Mouse (Mus musculus) neural tube, embryonic 14.5 days (tissue): ENCODE measurements around the gene Olfr1019. TPM values are rescaled to one million over a fixed set of nuclear protein-coding genes. Genes with fewer than 3 reads are reported as not detected.

Source experiments
- ATAC-seq: fragments of 200-750 bp; cut with Nextera tagmentation; 2 replicates; pipeline ENCODE4 v1.8.0; 2017; ENCODE audit warnings: low read depth, mild to moderate bottlenecking, moderate TSS enrichment, moderate library complexity
- H3K27ac ChIP-seq: fragments of 300-500 bp; sonication (generic); 2 replicates; pipeline ENCODE4 v1.5.1; 2014; ENCODE audit warnings: low read depth, mild to moderate bottlenecking, control low read depth, low read length, moderate library complexity, mixed read lengths
- H3K27me3 ChIP-seq: fragments of 300-500 bp; sonication (generic); 2 replicates; pipeline ENCODE4 v1.6.1; 2014; ENCODE audit warnings: low read length; ENCODE audit not compliant: control insufficient read depth, insufficient read depth
- H3K36me3 ChIP-seq: fragments of 300-500 bp; sonication (generic); 2 replicates; pipeline ENCODE4 v1.6.1; 2014; ENCODE audit warnings: low read length, mixed read lengths; ENCODE audit not compliant: control insufficient read depth, insufficient read depth
- H3K4me1 ChIP-seq: fragments of 300-500 bp; sonication (generic); 2 replicates; pipeline ENCODE4 v1.6.1; 2014; ENCODE audit warnings: low read length; ENCODE audit not compliant: control insufficient read depth, insufficient read depth
- H3K4me2 ChIP-seq: fragments of 300-500 bp; sonication (generic); 2 replicates; pipeline ENCODE4 v1.6.1; 2014; ENCODE audit warnings: mild to moderate bottlenecking, low read depth, low read length, control low read depth
- H3K4me3 ChIP-seq: fragments of 300-500 bp; sonication (generic); 2 replicates; pipeline ENCODE4 v1.5.1; 2014; ENCODE audit warnings: low read depth, low read length, control low read depth, mixed read lengths
- H3K9ac ChIP-seq: fragments of 300-500 bp; sonication (generic); replicated peaks from 2 replicates; pipeline ENCODE4 v1.6.1; 2014; ENCODE audit warnings: low read depth, mild to moderate bottlenecking, control low read depth, low read length, mixed read lengths
- H3K9me3 ChIP-seq: fragments of 300-500 bp; sonication (generic); 2 replicates; pipeline ENCODE4 v1.6.1; 2016; ENCODE audit warnings: low read length; ENCODE audit not compliant: control insufficient read depth
- WGBS: fragments of 180-500 bp; shearing (Covaris S2); extraction: QIAGEN DNeasy Blood & Tissue Kit; methylation state at CpG from one replicate; pipeline ENCODE4 v1.1.7; 2014; 5-methylcytosine and 5-hydroxymethylcytosine counted together
- polyA plus RNA-seq: library from polyadenylated mRNA; unstranded; fragments of >200 nt; fragmentation: Nextera tagmentation; extraction: Ambion mirVana; gene quantifications from 2 replicates; pipeline ENCODE4 v1.2.1, GENCODE M21; 2014

Gene Olfr1019
- not detected in 2 replicates for polyA plus RNA-seq

- Histone ChIP-seq H3K9ac (no peak within 1 kb of the TSS), H3K27me3 (no peaks in the 10 kb centered on the region), H3K9me3 (no peaks in the 10 kb centered on the region), H3K4me2 (no peak within 1 kb of the TSS), H3K4me1 (no peaks in the 10 kb centered on the region), H3K36me3 (no peaks in the 10 kb centered on the region), H3K4me3 (no peak within 1 kb of the TSS), H3K27ac (no peak within 1 kb of the TSS)
- no peak for ATAC-seq
These were observed at the start of gene Olfr1019 for GRCm38 (mm10) chr2:85845383-85845782. Gene Olfr1019, minus strand, starts transcription at chr2:85845483.

- no peaks in the 10 kb centered on the region for H3K27me3 ChIP-seq
- WGBS = 72% methylated on average over 2 of the region's 2 CpGs
- H3K9me3 ChIP-seq = no peaks in the 10 kb centered on the region
- H3K27ac ChIP-seq = no peak within 1 kb of the TSS
- no peaks in the 10 kb centered on the region for H3K4me1 ChIP-seq
- H3K36me3 ChIP-seq = no peaks in the 10 kb centered on the region
- no peak for ATAC-seq
- H3K9ac ChIP-seq = no peak within 1 kb of the TSS
- no peak within 1 kb of the TSS for H3K4me2 ChIP-seq
- H3K4me3 ChIP-seq = no peak within 1 kb of the TSS
These were observed 40.1 kb upstream of the Olfr1019 start, which contains the start of gene Olfr1023 for GRCm38 (mm10) chr2:85885340-85885739. Gene Olfr1023, plus strand, starts transcription at chr2:85885640.

GRCm38 (mm10) chr2:85868294-85868693 is 23.0 kb upstream of the Olfr1019 start, which contains the start of gene Olfr1022:
Gene Olfr1022, plus strand, starts transcription at chr2:85868594.
- H3K36me3 ChIP-seq = no peaks in the 10 kb centered on the region
- H3K4me3 ChIP-seq = no peak within 1 kb of the TSS
- no peak within 1 kb of the TSS for H3K4me2 ChIP-seq
- no peaks in the 10 kb centered on the region for H3K4me1 ChIP-seq
- H3K9ac ChIP-seq = no peak within 1 kb of the TSS
- no peak for ATAC-seq
- H3K9me3 ChIP-seq = no peaks in the 10 kb centered on the region
- 72% methylated on average over 2 of the region's 2 CpGs for WGBS
- H3K27me3 ChIP-seq = no peaks in the 10 kb centered on the region
- no peak within 1 kb of the TSS for H3K27ac ChIP-seq

- Histone ChIP-seq H3K9ac (no peak within 1 kb of the TSS), H3K4me2 (no peak within 1 kb of the TSS), H3K27me3 (no peaks in the 10 kb centered on the region), H3K4me3 (no peak within 1 kb of the TSS), H3K9me3 (no peaks in the 10 kb centered on the region), H3K4me1 (no peaks in the 10 kb centered on the region), H3K27ac (no peak within 1 kb of the TSS), H3K36me3 (no peaks in the 10 kb centered on the region)
- 83% methylated on average over 1 of the region's 1 CpGs for WGBS
- no peak for ATAC-seq
These were observed 1.4 kb upstream of the Olfr1019 start, which contains the start of gene Olfr1020 for GRCm38 (mm10) chr2:85846730-85847129. Gene Olfr1020, plus strand, starts transcription at chr2:85847030.

GRCm38 (mm10) chr2:85818179-85818578 is 27.1 kb downstream of the Olfr1019 start, which contains the start of gene Olfr1018:
Gene Olfr1018, plus strand, starts transcription at chr2:85818479.
- H3K27me3 ChIP-seq = no peaks in the 10 kb centered on the region
- H3K4me2 ChIP-seq = no peak within 1 kb of the TSS
- ATAC-seq = no peak
- H3K4me3 ChIP-seq = no peak within 1 kb of the TSS
- H3K36me3 ChIP-seq = no peaks in the 10 kb centered on the region
- H3K27ac ChIP-seq = no peak within 1 kb of the TSS
- no peak within 1 kb of the TSS for H3K9ac ChIP-seq
- no peaks in the 10 kb centered on the region for H3K9me3 ChIP-seq
- no peaks in the 10 kb centered on the region for H3K4me1 ChIP-seq

- no peak overlapping the region for H3K4me3 ChIP-seq
- no peaks in the 10 kb centered on the region for H3K9me3 ChIP-seq
- no peak overlapping the region for H3K9ac ChIP-seq
- ATAC-seq = no peak
- no peaks in the 10 kb centered on the region for H3K36me3 ChIP-seq
- H3K27me3 ChIP-seq = no peaks in the 10 kb centered on the region
- no peak overlapping the region for H3K4me2 ChIP-seq
- no peak overlapping the region for H3K27ac ChIP-seq
- 87% methylated on average over 4 of the region's 4 CpGs for WGBS
- H3K4me1 ChIP-seq = no peaks in the 10 kb centered on the region
These were observed 40.8 kb downstream of the Olfr1019 start for GRCm38 (mm10) chr2:85804501-85804900.

- H3K27ac ChIP-seq = no peak within 1 kb of the TSS
- H3K9ac ChIP-seq = no peak within 1 kb of the TSS
- no peak for ATAC-seq
- no peak within 1 kb of the TSS for H3K4me3 ChIP-seq
- no peaks in the 10 kb centered on the region for H3K36me3 ChIP-seq
- H3K9me3 ChIP-seq = no peaks in the 10 kb centered on the region
- 95% methylated on average over 2 of the region's 2 CpGs for WGBS
- H3K4me2 ChIP-seq = no peak within 1 kb of the TSS
- H3K27me3 ChIP-seq = no peaks in the 10 kb centered on the region
- H3K4me1 ChIP-seq = no peaks in the 10 kb centered on the region
These were observed 42.8 kb downstream of the Olfr1019 start, which contains the start of gene Olfr1016 for GRCm38 (mm10) chr2:85802444-85802843. Gene Olfr1016, minus strand, starts transcription at chr2:85802544.

GRCm38 (mm10) chr2:85792331-85792730 is 53.0 kb downstream of the Olfr1019 start:
- H3K27ac ChIP-seq = no peak overlapping the region
- H3K4me1 ChIP-seq = no peaks in the 10 kb centered on the region
- H3K4me3 ChIP-seq = no peak overlapping the region
- no peak overlapping the region for H3K9ac ChIP-seq
- no peaks in the 10 kb centered on the region for H3K36me3 ChIP-seq
- ATAC-seq = no peak
- no peak overlapping the region for H3K4me2 ChIP-seq
- no peaks in the 10 kb centered on the region for H3K27me3 ChIP-seq
- 58% methylated on average over 2 of the region's 2 CpGs for whole genome bisulfite sequencing
- H3K9me3 ChIP-seq = no peaks in the 10 kb centered on the region
